Mouse (Mus musculus): ENCODE results near the gene Anxa11. TPM values are rescaled to one million over a fixed set of nuclear protein-coding genes. Genes with fewer than 3 reads are reported as not detected.
A peak's percentile ranks its signal among the peaks of the same experiment; 100 is the strongest.
"Not testable (repeated sequence)": the region's sequence is repeated elsewhere in the genome, so short reads cannot be mapped to it uniquely, and the experiment has no call there.

Anxa11 gene
- total RNA-seq (2021): 10 to 100 TPM; 14.1 to 14.8 TPM
- long read RNA-seq, experiment 1, transcript Anxa11-201 (15 exons, 2,394 nt): major isoform, 15 of 20 reads
- long read RNA-seq, experiment 1, partial matches to known transcripts: 1 of 20 reads
- long read RNA-seq, experiment 1, other reads (novel, unspliced or antisense): 4 of 20 reads
- long read RNA-seq, experiment 2, transcript Anxa11-201 (15 exons, 2,394 nt): major isoform, 11 of 17 reads
- long read RNA-seq, experiment 2, partial matches to known transcripts: 4 of 17 reads
- long read RNA-seq, experiment 2, other reads (novel, unspliced or antisense): 2 of 17 reads

DNA sequence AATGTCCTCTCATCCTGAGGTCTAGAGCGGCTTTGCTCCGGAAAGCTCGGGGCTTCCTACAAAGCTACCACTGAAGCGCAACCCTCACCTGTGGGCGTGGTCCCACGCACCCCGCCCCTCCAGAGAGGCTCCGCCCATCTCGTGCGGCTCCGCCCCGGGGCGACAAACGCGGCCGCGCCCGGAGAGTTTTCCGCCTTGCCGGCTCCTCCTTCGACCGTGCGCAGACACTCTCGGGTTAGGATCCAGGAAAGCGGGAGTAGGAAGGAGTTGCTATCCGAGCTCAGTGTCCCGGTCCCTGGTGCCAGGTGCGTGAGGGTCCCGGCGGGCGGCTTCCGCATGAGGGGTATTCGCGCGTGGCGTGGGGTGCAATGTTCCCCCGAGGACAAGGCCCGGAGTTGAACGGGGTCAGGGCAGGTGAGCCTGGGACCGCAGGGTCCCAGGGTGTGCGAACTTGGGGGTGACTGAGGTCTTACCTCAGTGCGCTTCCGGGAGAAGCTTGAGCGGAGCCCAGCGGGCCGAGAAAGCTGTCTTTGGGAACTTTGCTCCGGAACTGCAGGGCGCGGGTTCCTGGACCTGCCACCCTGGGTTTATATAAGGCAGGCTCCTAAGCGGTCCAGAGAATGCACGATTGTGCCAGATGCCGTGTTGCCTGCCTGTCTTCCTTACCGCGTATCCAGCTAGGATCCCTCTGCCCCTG lies at the start of gene Anxa11:
Anxa11 (plus strand) TSS at position 166 of the 697 bp plus-strand sequence.
- intact Hi-C loops (cut with DNase I): no loop called here
- DNase-seq (ENCODE audit: low spot score in 2 of 2): peak in 1 of 2 experiments; percentile 60

DNA sequence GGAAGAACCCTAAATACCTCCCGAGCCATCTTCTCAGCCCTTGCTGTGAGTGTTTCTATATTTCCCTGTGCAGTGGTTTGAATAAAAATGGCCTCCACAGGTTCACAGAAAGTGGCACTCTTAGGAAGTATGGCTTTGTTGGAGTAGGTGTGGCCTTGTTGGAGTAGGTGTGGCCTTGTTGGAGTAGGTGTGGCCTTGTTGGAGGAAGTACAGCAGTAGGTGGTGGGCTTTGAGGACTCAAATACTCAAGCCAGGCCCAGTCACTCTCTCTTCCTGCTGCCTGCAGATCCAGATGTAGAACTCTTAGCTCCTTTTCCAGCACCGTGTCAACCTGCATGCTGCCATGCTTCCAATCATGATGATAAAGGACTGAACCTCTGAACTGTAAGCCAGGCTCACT lies 47.6 kb upstream of the Anxa11 start:
- DNase-seq (ENCODE audit: low spot score in 2 of 2): no peak
- intact Hi-C loops (cut with DNase I): no loop called here

DNA sequence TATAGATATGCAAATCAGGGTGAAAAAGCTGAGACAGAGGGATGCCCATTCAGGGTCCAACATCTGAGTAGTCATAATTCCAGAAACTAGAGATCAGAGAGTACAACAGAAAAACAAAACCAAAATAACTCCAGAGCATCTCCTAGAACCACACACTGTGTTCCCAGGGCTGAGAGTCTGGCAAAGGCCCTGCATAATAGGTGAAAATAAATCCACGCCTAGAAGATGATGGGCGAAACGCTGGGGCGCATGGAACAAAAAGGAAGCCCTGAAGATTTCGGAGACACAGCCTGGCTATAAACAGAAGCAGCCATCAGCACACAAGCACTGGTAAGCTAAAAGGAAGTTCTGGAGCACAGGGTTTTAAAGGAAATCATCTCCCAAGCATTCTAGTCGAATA lies 46.9 kb upstream of the Anxa11 start:
- no peak for DNase-seq (ENCODE audit: low spot score in 2 of 2)
- intact Hi-C loops (cut with DNase I): no loop called here

DNA sequence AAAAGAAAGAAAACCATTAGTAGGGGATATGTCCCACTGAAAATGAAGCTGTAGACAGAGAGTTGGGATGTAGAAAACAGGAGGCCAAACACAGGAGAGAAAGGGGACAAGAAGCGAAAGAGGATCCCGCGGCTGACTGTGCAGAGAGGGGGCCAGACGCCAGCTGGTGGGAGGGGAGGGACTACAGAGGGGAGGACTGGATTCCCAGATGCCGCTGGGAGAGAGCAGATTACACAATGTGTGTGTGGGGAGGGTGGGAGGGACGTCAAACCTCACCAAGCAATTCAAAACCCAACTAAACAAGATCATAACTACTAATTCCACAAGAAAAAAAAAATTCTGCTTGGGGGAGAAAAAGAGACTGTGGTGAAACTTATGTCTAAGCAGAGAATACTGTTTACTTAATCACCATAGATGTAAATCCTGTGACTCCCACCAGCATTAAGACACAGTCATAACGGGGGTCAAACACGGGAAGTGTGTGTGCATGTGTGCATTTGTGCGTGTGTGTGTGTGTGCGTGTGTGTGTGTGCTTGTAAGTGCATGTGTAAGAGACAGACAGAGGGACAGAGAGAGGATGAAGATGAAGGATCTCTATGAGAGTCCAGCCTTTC lies 46.3 kb upstream of the Anxa11 start:
- intact Hi-C loops (cut with DNase I): no loop called here
- peak in 1 of 2 experiments; percentile 30 for DNase-seq (ENCODE audit: low spot score in 2 of 2)

DNA sequence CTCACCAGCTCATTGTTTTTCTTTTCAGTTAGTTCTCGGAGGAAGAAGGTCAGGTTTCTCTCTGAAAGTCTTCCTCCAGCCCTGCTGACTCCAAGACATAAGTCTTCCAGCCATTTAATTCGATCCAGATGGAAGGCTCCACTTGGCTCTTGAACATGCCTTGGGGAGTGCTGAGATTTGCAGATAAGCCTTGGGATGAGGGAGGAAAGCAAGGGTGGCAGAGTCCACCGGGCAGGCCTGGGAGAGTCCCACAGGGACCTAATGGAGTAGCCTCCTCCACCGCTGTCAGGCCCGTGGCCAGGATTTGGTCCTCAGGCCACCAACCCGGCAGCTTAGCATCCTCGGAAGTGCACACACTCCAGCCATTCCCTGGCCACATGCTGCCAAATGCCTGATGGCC lies 45.3 kb upstream of the Anxa11 start:
- intact Hi-C loops (cut with DNase I): no loop called here
- DNase-seq (ENCODE audit: low spot score in 2 of 2): no peak

DNA sequence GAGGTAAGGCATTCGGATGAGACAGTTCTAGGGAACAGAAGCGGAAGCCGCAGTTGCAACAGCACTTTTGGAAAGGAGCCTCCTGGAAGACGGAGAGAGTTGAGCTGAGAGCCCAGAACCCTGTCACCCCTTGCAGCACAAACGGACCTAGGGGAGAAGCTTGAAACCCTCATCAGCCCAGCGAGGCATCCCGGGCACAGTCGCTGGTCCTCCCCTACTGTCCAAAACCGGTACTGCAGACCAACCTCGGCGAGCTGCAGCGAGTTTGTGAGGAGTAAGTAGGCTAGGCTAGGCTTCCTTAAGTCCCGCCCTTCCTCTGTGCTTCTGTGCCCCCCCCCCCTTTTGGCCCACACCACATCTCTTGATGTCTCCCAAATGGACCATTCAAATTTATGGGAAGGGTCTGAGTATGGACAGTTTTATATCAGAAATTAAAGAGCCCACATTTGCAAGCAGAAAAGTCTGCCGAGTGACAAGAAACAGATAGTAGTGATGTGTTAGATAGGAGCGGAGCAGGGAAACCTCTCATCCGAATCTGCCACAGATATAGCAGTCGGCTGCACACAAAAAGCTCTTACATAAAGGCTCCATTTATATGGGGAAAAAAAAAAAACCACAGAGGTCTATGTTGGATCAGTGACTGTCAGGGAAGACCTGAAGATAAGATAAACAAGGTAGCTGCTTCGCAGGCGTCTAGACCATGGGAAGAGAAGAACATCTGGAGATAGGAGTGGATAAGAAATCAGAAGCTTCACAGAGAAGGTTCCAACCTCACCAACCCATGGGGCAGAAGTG lies 41.6 kb upstream of the Anxa11 start:
- peak; percentile 78 to 84 for DNase-seq (ENCODE audit: low spot score in 2 of 2)
- intact Hi-C loops (cut with DNase I): loop anchor here (5.0 kb wide), 1 partner anchor 93 kb away; no protein-coding TSS in a partner anchor

DNA sequence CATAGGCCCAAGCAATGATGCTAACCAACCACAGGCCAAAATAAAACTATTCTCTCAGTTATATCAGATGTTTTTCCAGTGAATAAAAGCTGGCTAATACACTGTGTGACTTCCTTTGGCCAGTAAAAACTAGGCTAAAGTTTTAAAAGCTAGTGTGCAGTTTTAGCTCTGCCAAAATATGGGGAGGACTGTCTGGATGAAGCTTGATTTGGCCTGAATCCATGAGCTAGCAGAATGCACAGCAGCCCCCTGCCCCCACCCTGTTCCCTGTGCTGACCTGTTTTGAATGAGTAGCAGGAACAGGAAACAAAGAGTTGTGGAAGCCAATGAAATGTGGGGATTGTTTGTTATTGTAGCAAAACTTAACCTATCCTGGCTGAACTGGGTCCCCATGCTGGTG lies 39.4 kb upstream of the Anxa11 start:
- no peak for DNase-seq (ENCODE audit: low spot score in 2 of 2)
- intact Hi-C loops (cut with DNase I): loop anchor here (5.0 kb wide), 1 partner anchor 95 kb away; no protein-coding TSS in a partner anchor

DNA sequence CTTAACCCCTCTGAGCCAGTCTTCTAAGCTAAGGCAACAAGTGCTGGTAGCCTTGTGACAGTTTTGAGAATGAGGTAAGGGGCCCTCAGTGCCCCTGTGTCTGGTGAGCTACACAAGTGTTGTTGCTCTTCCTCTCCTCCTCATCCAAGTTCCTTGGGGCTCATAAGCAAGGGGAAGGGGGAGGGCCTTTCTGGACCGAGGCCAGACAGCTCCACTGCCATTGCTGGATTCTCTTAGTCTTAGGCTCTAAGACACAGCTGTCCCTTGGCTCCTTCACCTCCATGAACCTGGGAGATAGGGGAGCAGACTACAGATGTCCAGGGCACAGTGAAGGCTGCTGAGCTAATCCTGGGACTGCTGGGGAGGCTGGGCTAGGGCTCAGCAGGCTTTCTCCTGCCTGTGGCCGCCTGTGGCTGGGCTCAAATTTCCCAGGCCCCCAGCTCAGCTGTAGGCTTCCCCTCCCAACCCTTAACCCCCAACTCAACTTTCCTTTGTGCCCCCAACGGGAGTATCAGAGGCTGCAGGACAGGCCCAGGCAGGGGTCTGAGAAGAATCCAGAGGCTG lies 38.6 kb upstream of the Anxa11 start:
- DNase-seq (ENCODE audit: low spot score in 2 of 2): no peak
- intact Hi-C loops (cut with DNase I): loop anchor here (5.0 kb wide), 1 partner anchor 96 kb away; no protein-coding TSS in a partner anchor

DNA sequence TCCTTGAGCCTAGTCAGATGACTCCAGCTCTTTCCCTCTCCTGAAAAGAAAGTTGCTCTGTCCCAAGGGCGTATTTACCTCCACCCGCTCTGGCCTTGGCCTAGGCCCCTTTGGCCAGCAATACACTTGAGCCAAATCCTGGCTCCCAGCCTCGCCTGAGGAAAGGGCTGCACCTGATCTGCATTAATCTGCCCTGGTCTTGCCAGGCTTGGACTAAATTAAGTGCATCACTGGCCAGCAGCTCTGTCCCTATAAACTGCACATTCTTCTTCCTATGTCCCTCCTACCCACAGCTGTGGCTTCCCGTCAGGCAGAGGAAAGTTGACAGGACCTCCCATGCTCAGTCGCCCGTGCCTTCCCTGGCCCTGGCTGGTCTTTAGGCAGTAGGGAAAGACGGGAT lies 36.1 kb upstream of the Anxa11 start:
- intact Hi-C loops (cut with DNase I): no loop called here
- peak; percentile 24 to 42 for DNase-seq (ENCODE audit: low spot score in 2 of 2)

DNA sequence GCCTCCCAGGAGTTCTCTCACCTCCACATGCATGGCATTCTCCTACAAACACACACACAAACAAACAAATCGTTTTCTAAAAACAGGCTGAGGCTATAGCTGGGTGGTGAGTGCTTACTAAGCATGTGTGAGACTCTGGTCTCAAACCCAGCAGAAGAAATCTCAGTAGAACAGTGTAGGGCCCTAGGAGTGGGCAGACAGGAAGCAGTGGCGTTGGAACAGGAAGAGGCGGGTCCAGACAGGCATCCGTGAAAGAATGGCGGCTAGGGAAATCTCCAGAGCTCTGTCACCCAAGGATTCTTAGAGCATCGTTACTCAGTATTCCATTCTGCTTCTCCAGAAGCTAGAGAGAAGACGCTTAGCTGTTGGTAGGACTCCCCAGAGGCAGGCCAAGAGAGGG lies 35.4 kb upstream of the Anxa11 start:
- intact Hi-C loops (cut with DNase I): no loop called here
- no peak for DNase-seq (ENCODE audit: low spot score in 2 of 2)

DNA sequence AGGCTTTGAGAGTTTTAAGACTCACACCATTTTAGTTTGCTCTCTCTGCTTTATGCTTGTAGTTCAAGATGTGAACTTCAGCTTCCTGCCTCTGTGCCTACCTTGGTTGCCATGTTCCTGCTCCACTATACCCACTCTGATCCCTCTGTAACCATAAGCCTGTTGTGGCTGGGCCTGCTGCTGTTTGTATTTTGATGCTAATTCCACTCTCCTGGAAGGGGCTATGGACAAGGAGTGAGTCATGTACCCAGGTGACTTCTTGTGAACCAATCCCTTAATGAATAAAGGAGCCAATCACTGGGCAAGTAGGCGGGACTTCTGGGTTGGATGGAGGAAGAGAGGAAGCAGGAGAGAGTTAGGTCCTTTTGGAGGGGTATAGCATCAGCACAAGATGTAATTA lies 30.9 kb upstream of the Anxa11 start:
- intact Hi-C loops (cut with DNase I); DNase-seq (ENCODE audit: low spot score in 2 of 2): not testable (repeated sequence)

DNA sequence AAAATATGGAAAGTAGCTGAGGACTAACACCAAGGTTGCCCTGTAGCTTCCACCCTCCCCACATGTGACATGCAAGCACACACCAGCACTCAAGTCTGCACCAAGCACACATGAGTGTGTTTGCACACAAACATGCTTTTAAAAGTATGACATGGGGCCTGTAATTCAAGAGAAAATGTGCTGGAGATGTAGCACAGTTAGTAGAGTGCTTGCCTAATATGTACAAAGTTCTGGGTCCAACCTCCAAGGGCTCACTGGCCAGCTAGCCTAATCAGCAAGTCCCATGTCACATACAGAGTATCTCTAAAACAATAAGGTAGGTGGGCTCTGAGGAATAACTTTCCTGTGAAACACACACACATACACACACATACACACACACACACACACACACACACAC lies 27.8 kb upstream of the Anxa11 start:
- intact Hi-C loops (cut with DNase I): no loop called here

DNA sequence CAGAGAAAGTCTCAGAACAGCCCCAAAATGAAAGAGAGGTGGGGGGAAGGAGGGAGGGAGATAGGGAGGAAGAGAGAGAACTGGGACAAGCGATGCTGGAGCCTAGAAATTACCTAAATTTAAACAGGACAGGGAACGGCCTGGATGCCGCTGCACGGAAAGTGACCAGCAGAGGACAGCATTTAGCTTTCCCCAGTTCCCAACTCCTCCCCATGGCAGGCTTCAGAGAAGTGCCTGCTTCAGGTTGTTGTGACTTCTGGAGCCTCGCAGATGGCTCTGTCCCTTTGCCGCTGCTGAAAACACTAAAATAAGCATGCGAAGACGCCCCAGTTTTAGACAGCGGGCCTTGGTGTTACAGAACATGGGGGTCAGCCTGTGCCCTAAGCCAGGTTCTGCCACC lies 25.5 kb upstream of the Anxa11 start:
- intact Hi-C loops (cut with DNase I): no loop called here

More for the DNA sequence above, 27.8 kb upstream of the Anxa11 start:
- DNase-seq (ENCODE audit: low spot score in 2 of 2): no peak

DNA sequence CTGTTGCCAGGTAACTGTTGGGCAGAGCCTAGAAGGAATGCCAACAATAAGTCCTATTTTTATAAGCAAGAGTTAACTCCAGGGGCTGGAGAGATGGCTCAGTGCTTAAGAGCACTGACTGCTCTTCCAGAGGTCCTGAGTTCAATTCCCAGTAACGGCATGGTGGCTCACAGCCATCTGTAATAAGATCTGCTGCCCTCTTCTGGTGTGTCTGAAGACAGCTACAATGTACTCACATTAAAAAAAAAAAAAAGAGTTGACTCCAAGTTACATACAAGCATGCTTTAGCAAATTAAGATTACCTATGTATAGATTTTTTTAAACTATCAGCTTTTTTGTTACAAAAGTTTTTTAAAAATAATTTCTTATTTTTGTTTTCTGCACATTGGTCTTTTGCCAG lies 19.4 kb upstream of the Anxa11 start:
- intact Hi-C loops (cut with DNase I): no loop called here
- no peak for DNase-seq (ENCODE audit: low spot score in 2 of 2)

More for the DNA sequence above, 25.5 kb upstream of the Anxa11 start:
- peak; percentile 73 to 75 for DNase-seq (ENCODE audit: low spot score in 2 of 2)

DNA sequence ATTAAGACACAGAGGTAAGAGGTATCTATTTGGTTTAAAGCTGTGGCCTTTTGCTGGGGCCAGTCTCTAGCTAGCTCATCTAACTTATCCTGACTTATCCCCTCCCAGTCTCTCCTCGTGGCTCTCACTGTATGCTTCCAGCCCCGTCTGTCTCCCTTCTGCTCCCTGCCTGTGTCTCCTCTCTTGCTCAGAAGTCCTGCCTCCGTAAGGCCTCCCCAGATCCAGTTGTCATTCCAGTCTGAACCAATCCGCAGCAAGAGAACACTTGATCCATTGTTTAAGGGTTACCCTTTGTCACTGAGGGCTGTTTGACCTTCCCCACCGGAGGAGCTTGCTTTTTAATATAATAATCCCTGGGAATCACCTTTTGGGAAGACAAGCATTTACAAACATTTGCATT lies 17.0 kb upstream of the Anxa11 start:
- no peak for DNase-seq (ENCODE audit: low spot score in 2 of 2)
- intact Hi-C loops (cut with DNase I): no loop called here

DNA sequence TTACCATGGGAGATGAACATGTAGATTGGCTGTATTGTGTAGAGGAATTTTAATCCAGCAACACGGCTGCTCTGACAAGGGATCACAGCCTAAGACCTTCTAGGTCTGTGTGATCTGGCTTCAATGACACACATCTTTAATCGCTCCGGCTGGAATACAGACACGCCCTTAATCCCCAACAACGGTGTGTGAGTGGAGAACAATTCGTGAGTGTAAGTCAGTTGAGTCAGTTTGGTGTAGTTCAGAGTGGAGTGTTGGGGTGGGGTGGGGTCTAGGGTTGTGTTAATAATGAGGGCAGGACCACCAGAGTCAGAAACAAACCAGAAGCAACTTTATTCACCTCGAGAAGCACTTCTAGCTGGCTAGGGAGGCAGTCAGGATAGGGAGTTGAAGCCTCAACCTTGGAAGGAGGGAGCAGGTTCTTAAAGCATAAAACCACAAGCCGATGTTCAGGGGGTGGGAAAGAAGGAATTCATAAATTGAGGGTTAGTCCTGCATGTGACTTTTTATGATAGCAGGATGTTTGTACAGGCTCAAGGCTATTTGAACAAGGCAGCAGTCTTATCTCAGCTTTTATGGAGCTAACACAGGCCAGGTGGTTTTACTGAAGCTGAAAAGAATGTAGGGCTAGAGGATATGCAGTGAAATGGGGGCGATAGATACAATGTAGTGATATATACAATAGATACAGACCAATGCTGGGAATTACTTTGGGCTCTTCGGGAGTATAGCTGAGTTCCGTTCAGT lies 15.9 kb upstream of the Anxa11 start:
- DNase-seq (ENCODE audit: low spot score in 2 of 2): no peak
- intact Hi-C loops (cut with DNase I): no loop called here

DNA sequence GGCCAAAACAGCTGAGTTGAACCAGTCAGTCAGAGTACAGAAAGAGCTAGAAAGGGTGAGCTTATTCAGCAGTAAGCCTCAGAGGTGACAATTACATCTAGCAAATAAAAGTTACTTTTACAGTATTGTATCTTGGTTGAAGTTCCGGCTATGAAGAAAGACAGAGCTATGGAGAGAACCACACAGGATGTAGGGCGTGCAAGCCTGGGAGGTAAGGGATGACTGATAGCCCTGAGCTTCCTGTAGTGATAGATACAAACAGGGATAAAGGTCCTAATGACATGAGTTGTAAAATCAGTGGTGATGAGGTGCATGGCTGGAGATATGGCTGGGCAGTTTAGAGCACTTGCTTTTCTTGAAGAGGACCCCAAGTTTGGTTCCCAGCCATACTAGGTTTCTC lies 15.1 kb upstream of the Anxa11 start:
- no peak for DNase-seq (ENCODE audit: low spot score in 2 of 2)
- intact Hi-C loops (cut with DNase I): no loop called here

DNA sequence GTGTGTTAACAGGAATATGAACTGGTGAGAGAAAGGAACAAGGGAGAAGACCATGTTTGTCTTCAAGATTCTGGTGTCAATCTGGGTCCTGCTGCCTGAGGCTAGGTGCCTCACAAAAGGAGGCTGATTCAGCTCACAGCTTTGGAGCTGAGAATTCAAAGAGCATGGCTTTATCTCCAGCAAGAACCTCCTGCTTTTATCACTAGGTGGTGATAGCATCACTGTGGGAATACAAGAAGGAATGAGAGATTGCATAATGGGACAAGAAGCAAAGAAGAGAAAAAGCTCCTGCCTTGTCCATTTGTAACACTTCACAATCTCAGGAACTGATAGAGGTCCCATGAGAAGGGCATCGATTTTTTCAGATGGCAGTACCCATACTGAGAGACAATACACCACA lies 10.6 kb upstream of the Anxa11 start:
- intact Hi-C loops (cut with DNase I): no loop called here

DNA sequence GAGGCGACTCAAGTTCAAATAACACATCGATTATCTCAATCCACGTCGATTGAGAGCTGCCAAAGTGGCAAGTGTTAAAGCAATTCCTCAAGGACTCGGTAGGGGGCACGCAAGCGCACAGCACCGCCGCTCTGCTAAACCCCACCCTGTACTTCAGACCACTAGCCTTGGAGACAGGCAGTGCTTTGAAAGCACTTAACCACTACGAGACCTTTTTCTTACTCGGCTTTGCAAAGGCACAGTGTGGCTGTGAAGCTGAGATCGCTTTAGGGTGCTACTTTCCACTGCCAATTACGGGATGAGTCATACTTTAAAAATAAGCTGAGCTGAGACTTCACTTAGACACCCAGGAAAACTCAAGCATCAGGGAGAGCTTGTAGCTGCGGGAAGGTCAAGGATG lies 9.7 kb upstream of the Anxa11 start:
- peak; percentile 69 to 87 for DNase-seq (ENCODE audit: low spot score in 2 of 2)
- intact Hi-C loops (cut with DNase I): no loop called here

More for the DNA sequence above, 10.6 kb upstream of the Anxa11 start:
- DNase-seq (ENCODE audit: low spot score in 2 of 2): no peak

All from left cerebral cortex, postnatal 14 days (tissue).